Mouse (Mus musculus) limb, embryonic 14.5 days (tissue): ENCODE measurements around the gene Wrnip1. TPM values are rescaled to one million over a fixed set of nuclear protein-coding genes. Genes with fewer than 3 reads are reported as not detected.

Source experiments
- ATAC-seq: fragments of 200-750 bp; cut with Nextera tagmentation; 2 replicates; pipeline ENCODE4 v1.8.0; 2017; ENCODE audit warnings: low read depth, moderate number of reproducible peaks, moderate TSS enrichment; ENCODE audit not compliant: low FRiP score
- DNase-seq: peaks from one replicate; pipeline ENCODE4 v3.0.0-alpha.2; 2015; ENCODE audit warnings: low spot score
- H3K27ac ChIP-seq: fragments of 300-500 bp; sonication (generic); replicated peaks from 2 replicates; pipeline ENCODE4 v1.5.1; 2014; ENCODE audit warnings: low read depth, mild to moderate bottlenecking, low read length, moderate library complexity, mixed read lengths
- H3K27me3 ChIP-seq: fragments of 300-500 bp; sonication (generic); 2 replicates; pipeline ENCODE4 v1.6.1; 2014; ENCODE audit warnings: low read length, mixed read lengths; ENCODE audit not compliant: control insufficient read depth, insufficient read depth
- H3K36me3 ChIP-seq: fragments of 300-500 bp; sonication (generic); 2 replicates; pipeline ENCODE4 v1.6.1; 2014; ENCODE audit warnings: mild to moderate bottlenecking, low read length, moderate library complexity, mixed read lengths; ENCODE audit not compliant: control insufficient read depth, insufficient read depth
- H3K4me1 ChIP-seq: fragments of 300-500 bp; sonication (generic); 2 replicates; pipeline ENCODE4 v1.6.1; 2014; ENCODE audit warnings: antibody characterized with exemption, low read length, mixed read lengths; ENCODE audit not compliant: control insufficient read depth, insufficient read depth
- H3K4me2 ChIP-seq: fragments of 300-500 bp; sonication (generic); replicated peaks from 2 replicates; pipeline ENCODE4 v1.6.1; 2014; ENCODE audit warnings: low read depth, mild to moderate bottlenecking, low read length, moderate library complexity; ENCODE audit not compliant: severe bottlenecking
- H3K4me3 ChIP-seq: fragments of 300-500 bp; sonication (generic); replicated peaks from 2 replicates; pipeline ENCODE4 v1.5.1; 2014; ENCODE audit warnings: low read length
- H3K9ac ChIP-seq: fragments of 300-500 bp; sonication (generic); 2 replicates; pipeline ENCODE4 v1.6.1; 2014; ENCODE audit warnings: mild to moderate bottlenecking, low read depth, low read length, moderate library complexity; ENCODE audit not compliant: severe bottlenecking
- H3K9me3 ChIP-seq: fragments of 300-500 bp; sonication (generic); 2 replicates; pipeline ENCODE4 v1.6.1; 2016; ENCODE audit warnings: low read length; ENCODE audit not compliant: control insufficient read depth
- POLR2A ChIP-seq: fragments of 200-500 bp; IDR thresholded peaks from 2 replicates; pipeline ENCODE4 v1.8.0; 2012; ENCODE audit warnings: inconsistent platforms, mild to moderate bottlenecking, moderate library complexity, borderline replicate concordance; ENCODE audit not compliant: insufficient read depth, insufficient read length; ENCODE audit errors: extremely low read depth
- WGBS: fragments of 180-500 bp; shearing (Covaris S2); extraction: QIAGEN DNeasy Blood & Tissue Kit; methylation state at CpG from one replicate; pipeline ENCODE4 v1.1.7; 2014; 5-methylcytosine and 5-hydroxymethylcytosine counted together
- polyA plus RNA-seq, 2 experiments: library from polyadenylated mRNA; depleted of rRNA in 1 of 2; stranded (reverse) in 1 of 2; unstranded in 1 of 2; fragments of >200 nt; fragmentation: Nextera tagmentation in 1 of 2; extraction: Ambion mirVana in 1 of 2; gene quantifications; 2 replicates each; pipeline versions ENCODE4 v1.2.1 to v1.2.3; 2012 to 2014

The Wrnip1 gene
- polyA plus RNA-seq, 2 experiments: 25.5 to 61.9 TPM

DNA sequence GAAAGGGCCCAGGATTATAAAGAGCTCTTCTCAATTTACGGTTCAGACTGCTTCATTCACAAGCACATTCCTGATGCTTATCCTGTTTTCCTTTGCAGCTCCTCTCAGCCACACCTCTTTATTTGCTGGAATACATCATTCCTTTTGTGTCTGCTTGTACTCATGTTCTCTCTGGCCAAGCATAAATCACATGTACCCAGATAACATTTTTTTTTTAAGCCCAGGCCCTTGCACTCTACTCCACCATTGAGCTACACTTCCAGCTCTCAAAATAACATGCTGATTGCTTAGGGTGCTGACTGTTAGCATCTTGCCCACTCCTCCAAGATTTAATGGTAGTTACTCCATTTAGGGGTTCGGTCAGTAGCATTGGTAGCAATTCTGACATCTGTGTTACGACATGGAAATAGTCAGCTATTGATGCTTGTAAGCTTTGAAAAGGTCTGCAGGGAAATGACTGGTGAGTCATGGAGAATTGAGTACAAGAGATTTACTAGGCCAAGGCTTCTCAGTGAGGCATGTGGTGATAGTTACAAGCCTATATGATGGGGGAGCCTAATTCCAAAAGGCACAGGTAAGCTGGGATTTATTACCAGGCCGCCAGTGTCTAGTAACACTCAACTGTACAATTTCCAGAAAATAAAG is 2.0 kb downstream of the Wrnip1 start:
- peaks cover 21% of the 10 kb centered on the region for H3K4me1 ChIP-seq
- H3K27ac ChIP-seq: no peak overlapping the region
- H3K36me3 ChIP-seq: peaks cover 16% of the 10 kb centered on the region
- H3K4me3 ChIP-seq: peak overlapping the region; percentile 89
- no peak for TF ChIP-seq POLR2A
- DNase-seq: no peak
- no peaks in the 10 kb centered on the region for H3K27me3 ChIP-seq
- H3K9me3 ChIP-seq: no peaks in the 10 kb centered on the region
- H3K4me2 ChIP-seq: peak overlapping the region; percentile 79
- H3K9ac ChIP-seq: 0 out of 2 replicates have a peak overlapping the region, but pooled peaks have one; percentile 83
- 58% methylated on average over 4 of the region's 4 CpGs for WGBS
- no peak for ATAC-seq

DNA sequence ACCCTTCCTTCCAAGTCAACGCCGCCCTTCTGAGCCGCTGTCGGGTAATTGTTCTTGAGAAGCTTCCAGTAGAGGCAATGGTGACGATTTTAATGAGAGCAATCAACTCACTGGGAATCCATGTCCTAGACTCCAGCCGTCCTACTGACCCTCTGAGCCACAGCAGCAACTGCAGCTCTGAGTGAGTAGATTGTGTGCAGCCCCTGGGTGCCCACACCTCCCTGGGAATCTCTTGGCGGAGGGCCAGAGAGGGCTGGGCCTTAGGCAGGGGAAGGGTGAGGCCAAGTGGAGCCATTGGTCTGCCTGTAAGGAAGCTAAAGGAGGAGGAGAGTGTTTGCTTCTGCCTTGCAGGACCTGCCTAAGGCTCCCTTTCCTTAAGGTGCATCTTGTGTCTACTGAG is 5.0 kb downstream of the Wrnip1 start:
- WGBS: 84% methylated on average over 7 of the region's 7 CpGs
- H3K27me3 ChIP-seq: no peaks in the 10 kb centered on the region
- ATAC-seq (no peak), DNase-seq (no peak)
- no peak overlapping the region for H3K4me3 ChIP-seq
- no peak overlapping the region for H3K4me2 ChIP-seq
- H3K9me3 ChIP-seq: no peaks in the 10 kb centered on the region
- no peak for TF ChIP-seq POLR2A
- H3K36me3 ChIP-seq: peaks cover 26% of the 10 kb centered on the region
- peaks cover 16% of the 10 kb centered on the region for H3K4me1 ChIP-seq
- no peak overlapping the region for H3K27ac ChIP-seq
- H3K9ac ChIP-seq: no peak overlapping the region

DNA sequence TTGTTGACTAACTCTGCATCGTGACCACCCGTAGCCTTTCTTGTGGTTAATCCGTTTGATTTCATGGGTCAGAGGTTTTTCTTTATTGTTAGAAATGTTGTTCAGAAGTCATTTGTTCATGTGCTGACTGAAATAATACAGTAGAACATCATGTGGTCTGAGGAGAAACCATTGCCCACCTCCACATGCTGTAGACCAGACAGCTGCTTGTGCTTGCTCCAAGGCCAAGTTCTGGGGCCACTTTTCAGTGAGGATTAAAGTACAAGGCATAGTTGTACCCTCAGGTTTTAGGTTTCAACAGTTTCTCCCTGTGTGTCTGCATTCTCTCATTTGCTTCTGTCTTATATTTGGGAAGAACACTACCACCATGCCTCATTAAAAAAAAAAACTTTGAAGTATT is 5.8 kb downstream of the Wrnip1 start:
- no peak overlapping the region for H3K9ac ChIP-seq
- peaks cover 16% of the 10 kb centered on the region for H3K4me1 ChIP-seq
- WGBS: 86% methylated on average over 3 of the region's 3 CpGs
- H3K36me3 ChIP-seq: peaks cover 26% of the 10 kb centered on the region
- no peak overlapping the region for H3K4me3 ChIP-seq
- no peaks in the 10 kb centered on the region for H3K27me3 ChIP-seq
- no peak overlapping the region for H3K4me2 ChIP-seq
- no peaks in the 10 kb centered on the region for H3K9me3 ChIP-seq
- ATAC-seq (no peak), DNase-seq (no peak)
- no peak overlapping the region for H3K27ac ChIP-seq
- no peak for TF ChIP-seq POLR2A

DNA sequence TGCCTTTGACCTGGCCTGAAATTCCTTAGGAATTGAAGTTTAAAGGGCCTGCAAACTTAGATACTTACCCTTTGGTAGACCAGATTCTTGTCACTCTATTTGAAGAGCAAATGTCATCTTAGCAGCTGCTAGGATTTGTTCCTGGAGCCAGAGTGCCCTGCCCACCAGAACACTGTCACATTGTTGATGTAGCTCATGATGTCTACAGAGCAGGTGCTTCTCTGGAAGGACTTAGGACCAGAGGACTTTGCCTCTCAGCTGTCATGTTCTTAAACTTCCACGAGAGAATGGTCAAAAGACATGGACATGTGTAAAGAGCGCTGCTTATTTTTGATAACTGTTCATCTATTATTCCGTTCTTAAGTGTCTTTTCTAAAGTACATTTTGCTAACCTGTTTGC is 17.4 kb downstream of the Wrnip1 start:
- 91% methylated on average over 3 of the region's 3 CpGs for WGBS
- H3K36me3 ChIP-seq: peaks cover 65% of the 10 kb centered on the region
- no peak for DNase-seq
- H3K27me3 ChIP-seq: no peaks in the 10 kb centered on the region
- ATAC-seq: peak; percentile 73; the same call in 1 of the 2 replicates
- H3K4me3 ChIP-seq: no peak overlapping the region
- no peak overlapping the region for H3K9ac ChIP-seq
- no peaks in the 10 kb centered on the region for H3K4me1 ChIP-seq
- no peak for TF ChIP-seq POLR2A
- H3K27ac ChIP-seq: no peak overlapping the region
- no peaks in the 10 kb centered on the region for H3K9me3 ChIP-seq
- no peak overlapping the region for H3K4me2 ChIP-seq

DNA sequence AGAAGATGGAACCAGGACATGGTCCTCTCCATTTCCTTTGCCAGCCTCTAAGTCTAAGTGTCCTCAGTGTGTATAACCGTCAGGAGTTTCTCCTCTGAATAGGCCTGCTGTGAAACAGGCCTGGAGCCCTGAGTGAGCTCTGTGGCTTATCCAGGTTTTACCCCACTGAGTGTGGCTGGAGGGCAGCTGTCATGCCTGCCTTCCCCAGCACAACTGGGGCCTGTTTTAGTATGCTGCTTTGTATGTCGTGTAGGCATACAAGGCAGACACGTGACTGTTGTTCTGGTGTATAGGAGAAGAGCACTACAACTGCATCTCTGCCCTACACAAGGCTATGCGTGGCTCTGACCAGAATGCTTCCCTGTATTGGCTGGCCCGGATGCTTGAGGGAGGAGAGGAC is 18.1 kb downstream of the Wrnip1 start:
- H3K4me3 ChIP-seq: no peak overlapping the region
- DNase-seq: no peak
- ATAC-seq: peak; percentile 41; the same call in 1 of the 2 replicates
- H3K4me2 ChIP-seq: no peak overlapping the region
- H3K9ac ChIP-seq: no peak overlapping the region
- WGBS: 92% methylated on average over 5 of the region's 5 CpGs
- H3K27me3 ChIP-seq: no peaks in the 10 kb centered on the region
- H3K9me3 ChIP-seq: no peaks in the 10 kb centered on the region
- peaks cover 62% of the 10 kb centered on the region for H3K36me3 ChIP-seq
- no peak for TF ChIP-seq POLR2A
- no peak overlapping the region for H3K27ac ChIP-seq
- H3K4me1 ChIP-seq: no peaks in the 10 kb centered on the region
